Mouse (Mus musculus) monocyte, adult 2 months (primary cell): ENCODE data around the gene Ctnnd2.

Source experiments
- DNase-seq, 2 experiments: peaks; one replicate each; pipeline ENCODE4 v3.0.0; 2022; ENCODE audit warnings: low spot score in 2 of 2, low read depth in 1 of 2

Gene Ctnnd2

DNA sequence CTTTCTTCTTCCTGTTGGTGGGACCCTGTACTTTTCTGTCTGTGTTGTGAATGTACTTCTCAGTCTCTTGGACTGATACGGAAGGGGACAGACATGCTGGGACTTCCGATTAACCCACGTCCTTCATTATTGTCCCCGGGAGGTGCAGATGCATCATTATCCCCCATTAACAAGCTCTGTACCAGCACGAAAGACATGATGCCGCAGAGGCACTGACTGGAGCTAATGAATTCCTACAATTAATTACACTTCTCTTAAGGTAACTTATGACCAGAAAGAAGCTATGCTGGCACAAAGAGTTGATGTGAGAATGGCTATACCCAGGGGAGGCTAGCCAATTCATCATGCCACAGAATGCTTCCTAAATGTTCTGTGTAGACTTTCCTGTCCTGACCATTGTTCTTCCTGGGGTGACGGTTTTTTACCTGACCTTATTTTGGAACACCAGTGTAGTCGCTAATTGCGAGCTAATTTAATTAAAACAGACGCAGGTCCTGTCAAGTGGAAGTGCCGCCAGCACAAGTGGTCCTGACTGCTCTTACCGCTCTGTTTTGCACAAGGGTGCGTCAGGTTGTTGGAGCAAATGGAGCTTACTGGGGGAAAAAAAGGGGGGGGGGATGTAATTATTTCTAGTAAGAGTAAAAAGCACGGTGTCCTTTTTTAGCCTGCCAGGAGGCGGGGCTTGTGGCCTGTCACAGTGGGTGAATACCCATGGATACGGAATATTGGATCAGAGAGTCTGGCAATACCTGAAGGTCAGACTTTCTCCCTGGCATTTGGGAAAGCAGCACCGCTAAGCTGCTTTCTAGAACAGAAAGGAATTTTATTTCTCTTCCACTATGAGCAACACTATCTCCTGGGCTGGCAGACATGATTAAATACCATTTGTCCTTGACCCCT lies 685.1 kb downstream of the Ctnnd2 start:
- no peak for DNase-seq

- DNase-seq, result no peak
These were observed 695.0 kb downstream of the Ctnnd2 start for GRCm38 (mm10) chr15:30867429-30867828.

GRCm38 (mm10) chr15:30869673-30870512 lies 697.5 kb downstream of the Ctnnd2 start:
- no peak for DNase-seq

DNA sequence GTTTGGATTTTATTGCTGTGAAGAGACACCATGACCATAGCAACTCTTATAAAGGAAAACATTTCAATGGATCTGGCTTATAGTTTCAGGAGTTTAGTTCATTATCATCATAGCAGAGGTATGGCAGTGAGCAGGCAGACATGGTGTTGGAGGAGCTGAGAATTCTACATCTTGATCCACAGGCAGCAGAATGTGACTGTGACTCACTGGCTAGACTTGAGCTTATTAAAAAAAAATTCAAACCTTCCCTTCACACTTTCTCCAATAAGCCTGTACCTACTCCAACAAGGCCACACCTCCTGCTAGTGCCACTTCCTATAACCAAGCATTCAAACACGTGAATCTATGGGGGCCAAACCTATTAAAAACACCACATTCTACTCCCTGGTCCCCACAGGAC lies 703.1 kb downstream of the Ctnnd2 start:
- DNase-seq, result no peak

DNA sequence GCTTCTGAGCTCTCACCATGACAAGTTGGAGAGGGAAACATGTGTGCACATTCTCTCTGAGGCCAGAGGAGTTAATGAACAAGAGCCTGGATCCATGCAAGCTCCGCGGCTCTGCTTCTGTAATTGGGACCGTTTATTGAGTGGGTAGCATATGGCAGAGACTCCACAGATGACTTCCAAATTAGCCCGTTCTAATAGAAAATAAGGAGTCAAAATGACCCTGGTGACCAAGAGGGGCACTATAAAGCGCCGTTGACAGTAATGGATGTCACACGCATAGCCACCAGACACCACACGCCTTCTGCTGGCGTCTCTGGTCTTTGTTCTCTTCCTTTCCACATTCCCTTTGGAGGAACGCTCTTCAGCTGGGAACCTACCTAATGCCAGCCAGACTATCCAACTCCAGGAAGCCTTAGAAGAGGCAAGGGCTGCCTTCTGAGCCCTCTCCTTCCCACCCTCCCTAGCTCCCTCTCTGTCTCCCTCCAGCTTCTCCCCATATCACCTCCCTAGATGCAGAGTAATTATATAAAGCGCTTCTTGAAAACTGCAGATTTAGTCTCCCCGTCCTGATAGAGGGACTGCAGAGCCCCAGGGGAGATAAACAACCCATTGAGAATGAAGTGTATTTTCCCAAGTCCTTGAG lies 712.4 kb downstream of the Ctnnd2 start:
- DNase-seq, result no peak

DNA sequence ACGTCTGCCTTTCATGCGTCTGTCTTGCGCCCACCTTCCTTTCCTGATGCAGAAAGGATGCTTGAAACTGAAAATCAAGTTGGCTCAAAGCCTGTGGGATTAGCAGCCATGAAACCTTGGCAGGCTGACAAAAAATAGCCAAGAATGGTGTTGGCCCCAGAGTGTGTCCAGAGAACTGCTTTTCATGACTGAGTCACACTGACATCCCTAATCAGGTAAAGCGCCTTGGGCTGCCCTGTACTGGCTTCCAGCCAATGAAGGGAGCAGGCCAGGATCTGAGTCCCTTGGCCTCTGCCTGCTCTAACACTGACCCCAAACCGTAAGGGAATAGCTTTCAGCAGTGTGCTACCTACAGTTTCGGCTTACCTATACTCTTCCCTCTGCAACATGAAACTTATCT lies 713.0 kb downstream of the Ctnnd2 start:
- DNase-seq, result no peak

DNA sequence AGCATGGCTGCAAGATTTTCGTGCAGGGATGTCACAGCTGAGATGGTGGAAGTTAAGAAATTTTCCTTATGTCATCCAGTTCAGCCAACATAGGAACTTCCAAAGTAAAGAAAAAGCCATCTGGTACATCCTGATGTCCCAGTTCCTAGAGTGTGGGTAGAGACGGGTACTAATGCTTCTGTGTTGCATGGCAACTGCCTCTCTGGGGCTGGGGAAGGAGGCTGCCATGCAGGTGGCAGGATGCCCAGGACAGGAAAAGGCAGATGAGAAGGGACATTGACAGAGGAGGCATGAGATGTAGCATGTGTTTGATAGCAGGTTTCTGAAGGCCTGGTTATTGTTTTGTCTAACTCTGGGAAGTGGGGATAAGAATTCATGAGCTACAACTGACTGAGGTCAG lies 715.2 kb downstream of the Ctnnd2 start:
- DNase-seq, result no peak

- no peak for DNase-seq
These were observed 719.6 kb downstream of the Ctnnd2 start for GRCm38 (mm10) chr15:30891986-30892385.

DNA sequence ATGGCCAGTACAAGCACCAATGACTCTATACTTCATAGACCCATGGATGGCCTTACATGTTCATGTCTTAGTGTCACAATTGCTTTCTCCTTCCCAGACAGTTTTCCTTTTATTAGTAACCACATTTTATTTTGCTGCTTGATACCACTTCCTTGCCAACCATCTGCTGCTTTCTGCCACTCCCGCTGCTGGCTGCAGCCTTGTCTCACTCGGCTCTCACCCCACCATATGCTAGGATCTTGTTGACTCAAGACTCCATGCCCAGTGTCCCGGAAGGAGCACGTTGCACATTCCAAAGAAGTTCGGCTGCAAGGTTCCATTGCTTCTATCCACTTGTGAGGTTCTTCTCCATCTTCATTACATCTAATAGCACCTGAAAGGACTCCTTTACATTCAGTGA lies 722.7 kb downstream of the Ctnnd2 start:
- no peak for DNase-seq

- DNase-seq, result no peak
These were observed 724.9 kb downstream of the Ctnnd2 start for GRCm38 (mm10) chr15:30897342-30897741.

GRCm38 (mm10) chr15:30908027-30908426 lies 735.6 kb downstream of the Ctnnd2 start:
- DNase-seq, result no peak

- DNase-seq, result no peak
These were observed 741.0 kb downstream of the Ctnnd2 start for GRCm38 (mm10) chr15:30913360-30913759.

GRCm38 (mm10) chr15:30925838-30926237 lies 753.4 kb downstream of the Ctnnd2 start:
- no peak for DNase-seq

- DNase-seq, result no peak
These were observed 755.2 kb downstream of the Ctnnd2 start for GRCm38 (mm10) chr15:30927632-30928031.

- DNase-seq, result no peak
These were observed 759.5 kb downstream of the Ctnnd2 start for GRCm38 (mm10) chr15:30931906-30932305.

DNA sequence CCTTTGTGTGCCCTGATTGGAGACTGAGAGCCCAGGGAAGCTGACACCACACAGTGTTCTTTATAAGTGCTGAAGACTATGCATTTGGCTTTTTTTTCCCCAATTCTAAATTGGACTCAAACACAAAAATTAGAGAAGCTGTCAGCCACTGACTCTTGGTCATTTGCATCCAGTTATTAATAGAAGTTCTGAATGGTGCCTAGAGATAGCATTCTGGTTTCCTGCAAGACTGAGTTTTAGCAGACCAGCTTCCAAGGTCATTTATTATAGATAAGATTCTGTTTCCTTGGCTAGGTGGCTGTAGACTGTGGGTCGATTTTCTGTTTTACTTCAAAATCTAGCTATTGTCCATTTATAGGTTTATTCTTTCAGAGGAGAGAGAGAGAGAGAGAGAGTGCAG lies 773.5 kb downstream of the Ctnnd2 start:
- no peak for DNase-seq

- DNase-seq, result no peak
These were observed 786.1 kb downstream of the Ctnnd2 start for GRCm38 (mm10) chr15:30958513-30958912.

DNA sequence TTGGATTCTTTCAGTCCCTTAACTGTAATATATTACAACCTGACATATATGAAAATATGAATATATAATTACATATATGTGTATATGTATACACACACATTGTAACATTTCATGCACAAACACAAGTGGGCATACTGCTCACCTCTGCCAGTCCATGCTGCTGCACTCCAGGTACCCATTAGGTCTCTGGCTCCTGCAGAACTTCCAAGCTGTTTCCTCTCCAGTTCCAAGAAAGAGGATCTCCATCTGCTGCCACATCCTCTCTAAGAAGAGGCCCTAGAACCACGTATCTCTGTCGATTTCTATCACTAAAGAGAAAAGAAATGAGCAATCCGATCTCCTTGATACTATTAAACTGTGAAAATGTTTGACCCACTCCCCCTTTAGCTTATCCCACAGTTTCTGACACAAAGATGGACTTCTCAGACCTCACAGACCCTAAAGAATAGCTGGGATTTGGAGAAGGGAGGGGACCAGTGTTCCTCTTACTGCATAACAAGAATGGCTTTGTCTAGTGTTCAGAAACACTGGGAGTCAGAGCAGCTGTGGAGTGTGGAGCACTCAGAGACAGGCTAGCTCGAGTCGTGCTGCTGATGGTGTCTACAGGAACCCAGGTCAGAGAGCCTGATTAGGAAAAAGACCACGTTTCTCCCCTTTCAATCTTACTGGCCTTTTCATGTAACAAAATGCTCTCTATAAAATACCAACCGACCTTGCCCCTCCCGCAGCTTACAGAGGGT lies 790.2 kb downstream of the Ctnnd2 start:
- DNase-seq, result no peak

- no peak for DNase-seq
These were observed 791.7 kb downstream of the Ctnnd2 start for GRCm38 (mm10) chr15:30964046-30964445.

GRCm38 (mm10) chr15:30964865-30965679 lies 792.7 kb downstream of the Ctnnd2 start:
- no peak for DNase-seq
